ENCODE assay signal across 19 mouse cellular contexts in genomic region chr5:98139297-98139660, GRCm38 (mm10). TPM values are rescaled to one million over a fixed set of nuclear protein-coding genes. Genes with fewer than 3 reads are reported as not detected.
"Had no signal": no experiment of that assay in that cellular context is flagged by ENCODE, and none has a peak within 500 bp of the region (broad histone marks: within the 10 kb centered on the region; RNA-seq: fewer than 3 reads in every experiment).

No protein-coding gene starts in this region.

- H3K27ac ChIP-seq: lung, embryonic 15.5 days; macrophage; midbrain, embryonic 15.5 days; neural tube, embryonic 12.5 days; stomach, embryonic 15.5 days; stomach, postnatal 0 days had no signal

- H3K9ac ChIP-seq: lung, embryonic 15.5 days; midbrain, embryonic 12.5 days; midbrain, embryonic 15.5 days; neural tube, embryonic 12.5 days; stomach, embryonic 15.5 days had no signal

- H3K27me3 ChIP-seq: lung, embryonic 15.5 days; megakaryocyte, embryonic 14.5 days; midbrain, embryonic 12.5 days; midbrain, embryonic 15.5 days; neural tube, embryonic 12.5 days; stomach, embryonic 15.5 days had no signal

- H3K9me3 ChIP-seq: lung, embryonic 15.5 days; megakaryocyte, embryonic 14.5 days; midbrain, embryonic 12.5 days; midbrain, embryonic 15.5 days; neural tube, embryonic 12.5 days; stomach, embryonic 15.5 days had no signal

- ATAC-seq: lung, postnatal 0 days had no signal

- H3K4me2 ChIP-seq: lung, embryonic 15.5 days; midbrain, embryonic 12.5 days; midbrain, embryonic 15.5 days; neural tube, embryonic 12.5 days; stomach, embryonic 15.5 days had no signal

- H3K4me1 ChIP-seq: lung, embryonic 15.5 days; megakaryocyte, embryonic 14.5 days; neural tube, embryonic 12.5 days; stomach, embryonic 15.5 days had no signal

- DNase-seq: lung, adult 2 months; lung, postnatal 14 days; lung, postnatal 36 days; right cerebral cortex, postnatal 14 days; thymus, adult 2 months; thymus, postnatal 25 days; thymus, postnatal 4 days had no signal

- H3K36me3 ChIP-seq: lung, embryonic 15.5 days; midbrain, embryonic 12.5 days; midbrain, embryonic 15.5 days; neural tube, embryonic 12.5 days; stomach, embryonic 15.5 days had no signal

- H3K4me3 ChIP-seq: lung, embryonic 15.5 days; megakaryocyte, embryonic 14.5 days; midbrain, embryonic 12.5 days; midbrain, embryonic 15.5 days; neural tube, embryonic 12.5 days; stomach, embryonic 15.5 days had no signal

RNA-seq across cellular contexts. Expression of gene Prdm8, which starts 27.7 kb away (rescaled TPM):
- total RNA-seq: megakaryocyte progenitor cell, adult 5-6 weeks; monocyte, adult 5-6 weeks; neutrophil, adult 5-6 weeks had no signal
- polyA plus RNA-seq: macrophage had no signal
